Mouse (Mus musculus) gastrocnemius, postnatal 10 days (tissue): ENCODE measurements at regions not wholly inside any gene's neighbourhood (a gene's known extent, or its start where the extent isn't known, plus 50 kb on each side); places are given as distances from the start of the nearest gene placed in this dataset.
A peak's percentile ranks its signal among the peaks of the same experiment; 100 is the strongest.

Source experiments
- DNase-seq: peaks from one replicate; pipeline ENCODE4 v3.0.0; 2021; ENCODE audit warnings: mixed read lengths

- DNase-seq, result no peak
Measured at GRCm38 (mm10) chr15:59836631-59837030, 179.8 kb downstream of the 4933412E24Rik start.

GRCm38 (mm10) chr15:59833232-59833631 lies 183.2 kb downstream of the 4933412E24Rik start:
- DNase-seq, result no peak

GRCm38 (mm10) chr15:59831481-59831880 lies 184.9 kb downstream of the 4933412E24Rik start:
- no peak for DNase-seq

GRCm38 (mm10) chr15:59830553-59831462 lies 185.6 kb downstream of the 4933412E24Rik start:
- no peak for DNase-seq

- peak; percentile 74 for DNase-seq
Measured at GRCm38 (mm10) chr15:59828421-59828820, 188.0 kb downstream of the 4933412E24Rik start.

GRCm38 (mm10) chr15:59826164-59826950 lies 190.1 kb downstream of the 4933412E24Rik start:
- DNase-seq, result no peak

GRCm38 (mm10) chr15:59823921-59824320 lies 192.5 kb downstream of the 4933412E24Rik start:
- no peak for DNase-seq

GRCm38 (mm10) chr15:59822995-59823681 lies 193.3 kb downstream of the 4933412E24Rik start:
- no peak for DNase-seq

- DNase-seq, result no peak
Measured at GRCm38 (mm10) chr15:59820317-59820716, 196.1 kb downstream of the 4933412E24Rik start.

GRCm38 (mm10) chr15:59816031-59816430 lies 200.4 kb downstream of the 4933412E24Rik start:
- no peak for DNase-seq

- no peak for DNase-seq
Measured at GRCm38 (mm10) chr15:59811566-59811965, 204.8 kb downstream of the 4933412E24Rik start.

GRCm38 (mm10) chr15:59809361-59809760 lies 207.1 kb downstream of the 4933412E24Rik start:
- DNase-seq, result no peak

GRCm38 (mm10) chr15:59807723-59808122 lies 208.7 kb downstream of the 4933412E24Rik start:
- DNase-seq, result no peak

GRCm38 (mm10) chr15:59805771-59806170 lies 210.6 kb downstream of the 4933412E24Rik start:
- DNase-seq, result no peak

GRCm38 (mm10) chr15:59804821-59805220 lies 211.6 kb downstream of the 4933412E24Rik start:
- DNase-seq, result no peak

- DNase-seq, result no peak
Measured at GRCm38 (mm10) chr15:59804394-59804793, 212.0 kb downstream of the 4933412E24Rik start.

GRCm38 (mm10) chr15:59802276-59802675 lies 214.1 kb downstream of the 4933412E24Rik start:
- no peak for DNase-seq

- DNase-seq, result no peak
Measured at GRCm38 (mm10) chr15:59799124-59799815, 217.1 kb downstream of the 4933412E24Rik start.

- DNase-seq, result no peak
Measured at GRCm38 (mm10) chr15:59798486-59798885, 217.9 kb downstream of the 4933412E24Rik start.

- DNase-seq, result peak; percentile 29
Measured at GRCm38 (mm10) chr15:59795717-59796116, 220.7 kb downstream of the 4933412E24Rik start.

- DNase-seq, result no peak
Measured at GRCm38 (mm10) chr15:59794871-59795270, 221.5 kb downstream of the 4933412E24Rik start.
